ENCODE assay signal across 8 mouse cellular contexts in genomic region chr17:33755418-33756107, GRCm38 (mm10). TPM values are rescaled to one million over a fixed set of nuclear protein-coding genes. Genes with fewer than 3 reads are reported as not detected.
DNase-seq lines count a peak whose midpoint lies in the region; ATAC-seq and TF ChIP-seq lines count a peak whose summit lies in the region.

No protein-coding gene starts in this region.

- in situ Hi-C loops in CH12.LX (cut with MboI; ENCODE audit: low pct_ligation_motif_present, low pct_unique_long_range_greater_than_20kb, low sequenced_read_pairs): no loop called here

- H3K9ac ChIP-seq in heart, postnatal 0 days (replicated peaks; ENCODE audit: low read depth, low read length): no peak overlapping the region
- H3K9ac ChIP-seq in heart, embryonic 11.5 days (ENCODE audit: low read depth, low read length): no peak overlapping the region
- no peak overlapping the region for H3K9ac ChIP-seq in CH12.LX (ENCODE audit: insufficient read depth, low read depth)

- no peak for TF ChIP-seq EP300 in heart, postnatal 0 days (IDR thresholded peaks at IDR 0.05; ENCODE audit: low read depth)
- no peak for TF ChIP-seq EP300 in CH12.LX (IDR thresholded peaks at IDR 0.05; ENCODE audit: low read length)

- dilution Hi-C loops in CH12.LX (cut with MboI; ENCODE audit: extremely low pct_ligation_motif_present, extremely low pct_unique_long_range_greater_than_20kb, low sequenced_read_pairs): no loop called here

- TF ChIP-seq CTCF in heart, postnatal 0 days (IDR thresholded peaks at IDR 0.05; ENCODE audit: low read depth): no peak
- no peak for TF ChIP-seq CTCF in CH12.LX (conservative IDR thresholded peaks at IDR 0.05 in 1 of 2, IDR thresholded peaks at IDR 0.05 in 1 of 2; ENCODE audit: low read depth in 2 of 2, low read length in 2 of 2)

- no peak for TF ChIP-seq RAD21 in CH12.LX (IDR thresholded peaks at IDR 0.05; ENCODE audit: low read depth, low read length)

- peak overlapping the region; percentile 73 for H3K27ac ChIP-seq in heart, postnatal 0 days (ENCODE audit: low read depth)
- H3K27ac ChIP-seq in heart, embryonic 11.5 days (ENCODE audit: low read depth, low read length): no peak overlapping the region
- H3K27ac ChIP-seq in CH12.LX (ENCODE audit: insufficient read depth, low read depth): no peak overlapping the region

- H3K9me3 ChIP-seq in heart, postnatal 0 days (replicated peaks; ENCODE audit: control insufficient read depth, low read length): no peaks in the 10 kb centered on the region
- H3K9me3 ChIP-seq in heart, embryonic 11.5 days (replicated peaks; ENCODE audit: control insufficient read depth, low read length): no peaks in the 10 kb centered on the region
- no peaks in the 10 kb centered on the region for H3K9me3 ChIP-seq in CH12.LX (replicated peaks; ENCODE audit: low read length)

- ATAC-seq in heart, postnatal 0 days (ENCODE audit: insufficient read depth, low read depth): no peak
- no peak for ATAC-seq in heart, embryonic 11.5 days (replicated peaks; ENCODE audit: insufficient number of reproducible peaks, low FRiP score, low TSS enrichment)

- H3K4me2 ChIP-seq in heart, postnatal 0 days (ENCODE audit: low read depth, low read length): peak overlapping the region; percentile 1; the same call in 1 of the 2 replicates
- H3K4me2 ChIP-seq in heart, embryonic 11.5 days: no peak overlapping the region
- no peak overlapping the region for H3K4me2 ChIP-seq in CH12.LX (ENCODE audit: insufficient read depth, low read depth, poor library complexity, severe bottlenecking)

- no peak for TF ChIP-seq POLR2A in CH12.LX (IDR thresholded peaks at IDR 0.05; ENCODE audit: low read depth, low read length)

- H3K79me2 ChIP-seq in CH12.LX (replicated peaks; ENCODE audit: control insufficient read depth, extremely low read depth, insufficient read depth, poor library complexity, severe bottlenecking): peaks cover 33% of the 10 kb centered on the region

- H3K36me3 ChIP-seq in heart, postnatal 0 days (replicated peaks; ENCODE audit: control insufficient read depth, insufficient read depth, low read length): peaks cover 6% of the 10 kb centered on the region; the same call in 1 of the 2 replicates
- H3K36me3 ChIP-seq in heart, embryonic 11.5 days (ENCODE audit: control insufficient read depth, insufficient read depth, low read length): no peaks in the 10 kb centered on the region
- H3K36me3 ChIP-seq in CH12.LX (replicated peaks in 1 of 2; ENCODE audit: control insufficient read depth in 1 of 2, insufficient read depth in 1 of 2, low read length in 1 of 2): peaks cover 9 to 65% of the 10 kb centered on the region in 2 experiments

- no peak for DNase-seq in heart, postnatal 0 days (ENCODE audit: low spot score)
- DNase-seq in CH12.LX (ENCODE audit: extremely low read depth): peak; percentile 13
- DNase-seq in adrenal gland, postnatal 10 days: peak; percentile 81
- DNase-seq in kidney, postnatal 14 days: peak; percentile 64
- no peak for DNase-seq in thymus, postnatal 0 days (ENCODE audit: low spot score)
- no peak for DNase-seq in right cerebral cortex, postnatal 10 days (ENCODE audit: low spot score in 2 of 2)
- no peak for DNase-seq in layer of hippocampus, adult 18-20 months (ENCODE audit: low spot score in 2 of 2)

- no peak overlapping the region for H3K4me3 ChIP-seq in heart, postnatal 0 days (ENCODE audit: low read depth, low read length)
- no peak overlapping the region for H3K4me3 ChIP-seq in heart, embryonic 11.5 days (ENCODE audit: low read depth, low read length)
- no peak overlapping the region for H3K4me3 ChIP-seq in CH12.LX (replicated peaks in 1 of 3; ENCODE audit: low read depth in 2 of 3, low read length in 2 of 3, poor library complexity in 1 of 3)

- peaks cover 52% of the 10 kb centered on the region for H3K4me1 ChIP-seq in heart, postnatal 0 days (ENCODE audit: control insufficient read depth, insufficient read depth)
- H3K4me1 ChIP-seq in heart, embryonic 11.5 days (ENCODE audit: control insufficient read depth, insufficient read depth, low read length): peaks cover 30% of the 10 kb centered on the region
- H3K4me1 ChIP-seq in CH12.LX (ENCODE audit: control insufficient read depth in 1 of 2, insufficient read depth in 2 of 2): peaks cover 0 to 42% of the 10 kb centered on the region in 2 experiments; a peak in 2 of 4 replicates

- H3K27me3 ChIP-seq in heart, postnatal 0 days (ENCODE audit: control insufficient read depth, insufficient read depth, low read length): no peaks in the 10 kb centered on the region
- H3K27me3 ChIP-seq in heart, embryonic 11.5 days (ENCODE audit: control insufficient read depth, insufficient read depth, low read length): no peaks in the 10 kb centered on the region
- no peaks in the 10 kb centered on the region for H3K27me3 ChIP-seq in CH12.LX (replicated peaks)

- WGBS in heart, postnatal 0 days: 79% methylated on average over 10 of the region's 10 CpGs
- 91% methylated on average over 10 of the region's 10 CpGs for WGBS in heart, embryonic 11.5 days (ENCODE audit: insufficient replicate concordance)

TF ChIP-seq in CH12.LX, 34 proteins besides CTCF, POLR2A, EP300 and RAD21:
- TF ChIP-seq SMC3 (IDR thresholded peaks at IDR 0.05; ENCODE audit: low read depth, low read length): no peak
- TF ChIP-seq ELF1 (IDR thresholded peaks at IDR 0.05; ENCODE audit: low read depth, low read length): no peak
- no peak for TF ChIP-seq POLR2AphosphoS2 (IDR thresholded peaks at IDR 0.05; ENCODE audit: low read depth, low read length)
- no peak for TF ChIP-seq TCF12 (IDR thresholded peaks at IDR 0.05; ENCODE audit: low read depth, low read length)
- TF ChIP-seq IRF4 (IDR thresholded peaks at IDR 0.05; ENCODE audit: low read depth, low read length): no peak
- no peak for TF ChIP-seq KAT2A (IDR thresholded peaks at IDR 0.05; ENCODE audit: insufficient replicate concordance, low read length)
- no peak for TF ChIP-seq ZC3H11A (IDR thresholded peaks at IDR 0.05; ENCODE audit: low read depth, low read length)

RNA-seq across cellular contexts. Expression of gene Rab11b, which starts 4.8 kb away (rescaled TPM):
- total RNA-seq in heart, postnatal 0 days (2014; rRNA removed; ENCODE audit: low replicate concordance): 58.6 and 87.8 TPM in 2 replicates
- 382 and 425 TPM in 2 replicates for polyA plus RNA-seq in heart, postnatal 0 days (2015; fragmentation: Nextera tagmentation; extraction: Ambion mirVana)
- 254 and 285 TPM in 2 replicates for polyA plus RNA-seq in heart, embryonic 11.5 days (2014; fragmentation: Nextera tagmentation; extraction: Ambion mirVana)
- total RNA-seq in CH12.LX (2012; rRNA removed) (31.8 and 32.7 TPM in 2 replicates), CH12.LX (2014; rRNA removed) (17.4 and 18.7 TPM in 2 replicates)
- polyA plus RNA-seq in CH12.LX (2012; ENCODE audit: insufficient read length, low read depth): 49.0 and 57.9 TPM in 2 replicates
- 100 to 1,000 TPM; 213 to 245 TPM for total RNA-seq in adrenal gland, postnatal 10 days (2021)
- 214 and 227 TPM in 2 replicates for polyA plus RNA-seq in thymus, postnatal 0 days (2015; fragmentation: Nextera tagmentation; extraction: Ambion mirVana)
- total RNA-seq in layer of hippocampus, adult 18-20 months (2021): 100 to 1,000 TPM; 341 to 345 TPM

RNA-seq across cellular contexts. Expression of gene Angptl4, which starts 26.1 kb away (rescaled TPM):
- total RNA-seq in heart, postnatal 0 days (2014; rRNA removed; ENCODE audit: low replicate concordance): 35.2 and 79.3 TPM in 2 replicates
- 59.2 and 124 TPM in 2 replicates for polyA plus RNA-seq in heart, postnatal 0 days (2015; fragmentation: Nextera tagmentation; extraction: Ambion mirVana)
- 7.6 and 10.5 TPM in 2 replicates for polyA plus RNA-seq in heart, embryonic 11.5 days (2014; fragmentation: Nextera tagmentation; extraction: Ambion mirVana)
- total RNA-seq in CH12.LX (2012; rRNA removed) (8.0 and 9.4 TPM in 2 replicates), CH12.LX (2014; rRNA removed) (11.7 and 12.2 TPM in 2 replicates)
- 6.3 and 6.8 TPM in 2 replicates for polyA plus RNA-seq in CH12.LX (2012; ENCODE audit: insufficient read length, low read depth)
- total RNA-seq in adrenal gland, postnatal 10 days (2021): 100 to 1,000 TPM; 156 to 168 TPM
- polyA plus RNA-seq in thymus, postnatal 0 days (2015; fragmentation: Nextera tagmentation; extraction: Ambion mirVana): 28.7 and 36.7 TPM in 2 replicates
- total RNA-seq in layer of hippocampus, adult 18-20 months (2021): 1 to 10 TPM; 2.6 to 3.5 TPM

RNA-seq across cellular contexts. Expression of gene March2, which starts 37.1 kb away (rescaled TPM):
- total RNA-seq in heart, postnatal 0 days (2014; rRNA removed; ENCODE audit: low replicate concordance): 117 and 124 TPM in 2 replicates
- polyA plus RNA-seq in heart, postnatal 0 days (2015; fragmentation: Nextera tagmentation; extraction: Ambion mirVana): 87.6 and 88.5 TPM in 2 replicates
- 73.6 and 83.2 TPM in 2 replicates for polyA plus RNA-seq in heart, embryonic 11.5 days (2014; fragmentation: Nextera tagmentation; extraction: Ambion mirVana)
- total RNA-seq in CH12.LX (2012; rRNA removed): 8.9 and 9.2 TPM in 2 replicates
- total RNA-seq in CH12.LX (2014; rRNA removed): 9.3 and 9.7 TPM in 2 replicates
- 10.2 and 12.2 TPM in 2 replicates for polyA plus RNA-seq in CH12.LX (2012; ENCODE audit: insufficient read length, low read depth)
- 100 to 1,000 TPM; 115 to 126 TPM for total RNA-seq in adrenal gland, postnatal 10 days (2021)
- 83.3 and 90.7 TPM in 2 replicates for polyA plus RNA-seq in thymus, postnatal 0 days (2015; fragmentation: Nextera tagmentation; extraction: Ambion mirVana)
- total RNA-seq in layer of hippocampus, adult 18-20 months (2021): 10 to 100 TPM; 86.2 to 87.1 TPM

RNA-seq across cellular contexts. Expression of gene Kank3, which starts 54.8 kb away (rescaled TPM):
- 33.3 and 68.7 TPM in 2 replicates for total RNA-seq in heart, postnatal 0 days (2014; rRNA removed; ENCODE audit: low replicate concordance)
- 46.1 and 50.8 TPM in 2 replicates for polyA plus RNA-seq in heart, postnatal 0 days (2015; fragmentation: Nextera tagmentation; extraction: Ambion mirVana)
- polyA plus RNA-seq in heart, embryonic 11.5 days (2014; fragmentation: Nextera tagmentation; extraction: Ambion mirVana): 30.1 and 43.2 TPM in 2 replicates
- total RNA-seq in CH12.LX (2012; rRNA removed) (10.8 and 15.7 TPM in 2 replicates), CH12.LX (2014; rRNA removed) (0.50 and 0.81 TPM in 2 replicates)
- 0.78 and 1.8 TPM in 2 replicates for polyA plus RNA-seq in CH12.LX (2012; ENCODE audit: insufficient read length, low read depth)
- total RNA-seq in adrenal gland, postnatal 10 days (2021): 100 to 1,000 TPM in 1 of 2 experiments, 10 to 100 TPM in 1; 85.3 to 108 TPM
- polyA plus RNA-seq in thymus, postnatal 0 days (2015; fragmentation: Nextera tagmentation; extraction: Ambion mirVana): 19.1 and 22.0 TPM in 2 replicates
- total RNA-seq in layer of hippocampus, adult 18-20 months (2021): 10 to 100 TPM; 27.6 to 28.8 TPM

Comparison
In these comparisons a context has a peak if more than half of its experiments do, and no peak if none do; other contexts are left out.
1. DNase-seq: peak in CH12.LX (single experiment), adrenal gland, postnatal 10 days (single experiment) and kidney, postnatal 14 days (single experiment); none in heart, postnatal 0 days (single experiment), thymus, postnatal 0 days (single experiment), right cerebral cortex, postnatal 10 days (0 of 2) and layer of hippocampus, adult 18-20 months (0 of 2).
2. RNA of gene March2, which starts 37.1 kb away (total RNA-seq): 115 to 126 TPM in adrenal gland, postnatal 10 days, 117 to 124 TPM in heart, postnatal 0 days and 86.2 to 87.1 TPM in layer of hippocampus, adult 18-20 months; 8.9 to 9.7 TPM in CH12.LX; every median in the first group is over 4 times any median in the second.